Mouse (Mus musculus): Measurements from ENCODE around the gene Hrasls5. TPM values are rescaled to one million over a fixed set of nuclear protein-coding genes. Genes with fewer than 3 reads are reported as not detected.
A peak's percentile ranks its signal among the peaks of the same experiment; 100 is the strongest.

The Hrasls5 gene
- total RNA-seq, 1 experiment from 2014 or later = not detected

- no peak for ATAC-seq (replicated peaks in 1 of 2; ENCODE audit: insufficient read depth in 1 of 2, low FRiP score in 2 of 2, low TSS enrichment in 1 of 2, low read depth in 1 of 2, poor library complexity in 2 of 2, severe bottlenecking in 2 of 2)
Observed at GRCm38 (mm10) chr19:7604107-7604506, 8.2 kb upstream of the Hrasls5 start.

DNA sequence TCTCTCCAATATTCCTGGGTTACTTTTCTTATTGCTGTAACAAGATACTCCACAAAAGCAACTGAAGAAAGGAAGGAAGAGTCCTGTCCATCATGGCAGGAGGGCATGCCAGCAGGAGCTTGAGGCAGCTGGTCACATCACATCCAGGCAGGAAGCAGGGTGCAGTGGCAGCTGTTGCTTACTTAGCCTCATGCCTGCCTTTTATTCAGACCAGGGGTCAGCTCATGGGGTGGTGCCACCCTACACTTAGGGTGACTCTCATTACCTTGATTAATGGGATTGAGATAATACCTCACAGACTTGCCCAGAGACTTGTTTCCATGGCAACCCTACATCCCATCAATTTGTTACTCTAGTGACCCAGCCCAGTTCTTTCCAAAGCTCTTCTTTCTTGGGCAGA, 7.3 kb upstream of the Hrasls5 start:
- no peak for ATAC-seq (replicated peaks in 1 of 2; ENCODE audit: insufficient read depth in 1 of 2, low FRiP score in 2 of 2, low TSS enrichment in 1 of 2, low read depth in 1 of 2, poor library complexity in 2 of 2, severe bottlenecking in 2 of 2)

DNA sequence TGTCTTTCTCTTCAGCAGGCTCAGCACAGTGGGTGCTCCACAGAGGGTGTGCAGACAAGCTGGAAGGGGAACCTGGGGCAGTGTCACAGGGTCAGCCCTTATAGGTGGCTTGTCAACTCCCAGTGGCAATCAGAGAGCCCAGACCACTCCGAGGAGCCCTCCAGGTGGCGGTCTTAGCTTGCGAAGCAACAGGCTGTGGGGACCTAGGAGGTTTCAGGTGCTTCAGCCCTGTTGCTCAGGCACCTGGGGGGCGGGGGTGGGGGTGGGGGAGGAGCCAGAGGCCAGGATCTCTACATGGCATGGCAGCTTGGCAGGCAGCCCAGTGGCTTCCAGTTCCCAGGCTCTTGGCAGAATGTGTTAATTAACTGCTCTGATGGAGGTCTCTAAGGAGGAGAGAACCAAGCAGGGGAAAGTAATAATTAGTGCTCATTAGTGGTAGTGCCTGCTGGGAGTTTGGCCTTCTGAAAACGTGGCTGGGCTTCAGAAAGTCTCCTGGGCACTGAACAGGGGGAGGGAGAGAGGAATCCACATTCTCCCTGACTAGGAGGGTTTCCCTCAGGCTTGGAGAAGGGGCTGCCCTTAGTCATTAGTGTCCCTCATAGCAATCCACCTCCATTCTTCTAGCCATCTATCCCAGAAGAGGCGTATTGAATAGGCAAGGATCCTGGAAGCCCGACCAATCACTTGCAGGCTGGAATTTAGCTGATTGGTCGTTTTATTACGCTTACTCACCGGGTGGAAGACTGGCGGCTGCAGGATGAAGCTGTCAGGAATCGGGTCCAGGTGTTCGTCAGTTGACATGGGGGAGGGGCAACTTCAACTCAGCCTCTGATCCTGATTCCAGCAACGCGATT, 6.2 kb upstream of the Hrasls5 start:
- no peak for ATAC-seq (replicated peaks in 1 of 2; ENCODE audit: insufficient read depth in 1 of 2, low FRiP score in 2 of 2, low TSS enrichment in 1 of 2, low read depth in 1 of 2, poor library complexity in 2 of 2, severe bottlenecking in 2 of 2)

GRCm38 (mm10) chr19:7606801-7607689, 5.3 kb upstream of the Hrasls5 start, which contains the start of gene Lgals12:
Gene Lgals12, minus strand, starts transcription at chr19:7607193.
- peak in 1 of 2 experiments; percentile 37; a peak in 1 of 4 replicates for ATAC-seq (replicated peaks in 1 of 2; ENCODE audit: insufficient read depth in 1 of 2, low FRiP score in 2 of 2, low TSS enrichment in 1 of 2, low read depth in 1 of 2, poor library complexity in 2 of 2, severe bottlenecking in 2 of 2)

GRCm38 (mm10) chr19:7607690-7608201, 4.6 kb upstream of the Hrasls5 start:
- ATAC-seq (replicated peaks in 1 of 2; ENCODE audit: insufficient read depth in 1 of 2, low FRiP score in 2 of 2, low TSS enrichment in 1 of 2, low read depth in 1 of 2, poor library complexity in 2 of 2, severe bottlenecking in 2 of 2) = no peak

GRCm38 (mm10) chr19:7613151-7613550, 810 bp downstream of the Hrasls5 start:
- no peak for ATAC-seq (replicated peaks in 1 of 2; ENCODE audit: insufficient read depth in 1 of 2, low FRiP score in 2 of 2, low TSS enrichment in 1 of 2, low read depth in 1 of 2, poor library complexity in 2 of 2, severe bottlenecking in 2 of 2)

DNA sequence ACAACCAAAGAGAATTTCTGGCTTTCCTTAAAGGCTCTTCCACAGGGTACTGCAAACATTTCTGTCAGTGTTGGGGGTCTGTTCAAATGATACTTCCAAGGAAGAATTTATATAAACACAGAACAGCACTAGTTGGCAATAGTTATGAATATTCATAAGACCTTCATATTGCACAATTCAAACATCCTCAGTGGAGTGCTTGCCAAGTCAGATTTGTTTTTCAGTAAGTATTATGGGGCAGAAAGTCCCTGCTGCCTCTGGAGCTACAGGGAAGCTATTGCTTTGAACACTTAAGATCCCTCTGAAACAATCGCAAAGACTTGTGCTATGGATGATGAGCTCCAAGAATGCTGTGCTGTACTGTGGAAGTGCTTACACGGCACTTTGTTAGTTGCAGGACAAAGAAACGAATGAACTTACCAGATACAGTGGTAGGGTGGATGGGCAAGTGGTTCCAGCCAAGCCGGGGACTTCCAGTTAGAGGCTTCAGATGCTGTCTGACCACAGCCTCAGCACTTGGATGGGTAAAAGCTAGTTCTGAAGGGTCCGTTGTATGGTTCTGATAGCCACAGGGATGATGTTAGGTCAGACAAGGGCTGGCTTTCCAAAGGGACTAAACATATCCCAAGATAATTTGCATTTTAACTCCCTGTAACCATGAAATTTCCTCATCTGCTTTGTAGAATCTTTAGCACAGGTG, 4.0 kb downstream of the Hrasls5 start:
- ATAC-seq (replicated peaks in 1 of 2; ENCODE audit: insufficient read depth in 1 of 2, low FRiP score in 2 of 2, low TSS enrichment in 1 of 2, low read depth in 1 of 2, poor library complexity in 2 of 2, severe bottlenecking in 2 of 2) = no peak

- ATAC-seq (replicated peaks in 1 of 2; ENCODE audit: insufficient read depth in 1 of 2, low FRiP score in 2 of 2, low TSS enrichment in 1 of 2, low read depth in 1 of 2, poor library complexity in 2 of 2, severe bottlenecking in 2 of 2) = no peak
Observed at GRCm38 (mm10) chr19:7617085-7617484, 4.7 kb downstream of the Hrasls5 start.

- peak; percentile 32 to 42; a peak in 3 of 4 replicates for ATAC-seq (replicated peaks in 1 of 2; ENCODE audit: insufficient read depth in 1 of 2, low FRiP score in 2 of 2, low TSS enrichment in 1 of 2, low read depth in 1 of 2, poor library complexity in 2 of 2, severe bottlenecking in 2 of 2)
Observed at GRCm38 (mm10) chr19:7617696-7618095, 5.4 kb downstream of the Hrasls5 start.

DNA sequence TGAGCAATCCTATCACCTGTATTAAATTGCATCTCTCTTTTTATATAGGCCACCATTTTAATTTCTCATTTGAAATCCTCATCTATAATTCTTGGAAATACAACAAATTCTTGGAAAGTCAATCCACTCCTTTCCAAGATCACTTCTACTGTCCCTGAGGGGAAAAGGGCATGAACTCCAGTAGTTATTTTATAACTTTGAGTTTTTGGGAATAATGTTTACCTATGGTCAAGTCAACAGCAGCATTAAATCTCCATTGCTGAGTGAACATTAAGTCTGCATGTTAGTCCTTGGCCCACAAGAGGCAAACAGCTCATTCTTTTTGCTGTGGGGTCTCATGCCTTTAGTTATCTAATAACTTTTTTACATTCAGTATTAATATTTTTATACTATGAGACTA, 20.7 kb downstream of the Hrasls5 start:
- no peak for ATAC-seq (replicated peaks in 1 of 2; ENCODE audit: insufficient read depth in 1 of 2, low FRiP score in 2 of 2, low TSS enrichment in 1 of 2, low read depth in 1 of 2, poor library complexity in 2 of 2, severe bottlenecking in 2 of 2)

- ATAC-seq (replicated peaks in 1 of 2; ENCODE audit: insufficient read depth in 1 of 2, low FRiP score in 2 of 2, low TSS enrichment in 1 of 2, low read depth in 1 of 2, poor library complexity in 2 of 2, severe bottlenecking in 2 of 2) = no peak
Observed at GRCm38 (mm10) chr19:7633786-7634185, 21.4 kb downstream of the Hrasls5 start.

GRCm38 (mm10) chr19:7648913-7649666, 36.7 kb downstream of the Hrasls5 start:
- ATAC-seq (replicated peaks in 1 of 2; ENCODE audit: insufficient read depth in 1 of 2, low FRiP score in 2 of 2, low TSS enrichment in 1 of 2, low read depth in 1 of 2, poor library complexity in 2 of 2, severe bottlenecking in 2 of 2) = no peak

DNA sequence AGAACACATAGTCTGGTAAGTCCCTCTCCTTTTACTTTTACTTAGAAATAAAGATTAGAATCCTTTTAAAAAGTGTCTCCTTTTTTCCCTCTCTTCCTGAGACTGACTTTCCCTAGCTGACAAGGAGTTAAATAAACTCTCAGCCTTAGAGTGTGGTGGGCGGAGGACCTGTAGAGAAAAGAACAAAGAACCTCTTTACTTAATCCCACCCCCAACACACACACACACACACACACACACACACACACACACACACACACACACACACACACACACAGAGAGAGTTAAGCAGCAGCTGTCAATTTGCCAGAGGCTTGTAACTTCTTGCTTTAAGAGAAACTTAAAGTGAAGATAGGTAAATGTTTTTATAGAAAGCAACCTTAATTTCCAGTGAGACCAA, 59.7 kb downstream of the Hrasls5 start:
- ATAC-seq (replicated peaks in 1 of 2; ENCODE audit: insufficient read depth in 1 of 2, low FRiP score in 2 of 2, low TSS enrichment in 1 of 2, low read depth in 1 of 2, poor library complexity in 2 of 2, severe bottlenecking in 2 of 2) = no peak

DNA sequence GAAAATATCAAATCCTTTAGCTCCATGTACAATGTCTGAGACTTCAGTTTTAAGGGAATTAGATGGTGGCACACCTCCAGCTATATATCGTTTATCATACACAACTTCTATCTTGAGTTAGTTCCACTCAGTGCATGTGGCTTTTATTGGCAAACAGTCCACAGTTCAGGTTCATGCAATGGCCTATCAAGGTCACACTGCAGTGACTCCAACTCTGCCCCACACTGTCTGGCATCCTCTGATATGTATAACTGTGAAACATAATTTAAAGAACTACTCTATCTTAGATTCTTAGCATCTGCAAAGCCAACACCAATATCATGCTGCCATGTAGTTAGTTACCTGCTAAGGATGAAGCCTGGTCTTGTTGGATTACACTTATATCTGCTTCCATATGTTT, 75.6 kb downstream of the Hrasls5 start:
- ATAC-seq (replicated peaks in 1 of 2; ENCODE audit: insufficient read depth in 1 of 2, low FRiP score in 2 of 2, low TSS enrichment in 1 of 2, low read depth in 1 of 2, poor library complexity in 2 of 2, severe bottlenecking in 2 of 2) = no peak
